Mouse (Mus musculus) lung, embryonic 14.5 days (tissue): ENCODE data around the gene Emp2. TPM values are rescaled to one million over a fixed set of nuclear protein-coding genes. Genes with fewer than 3 reads are reported as not detected.
A peak's percentile ranks its signal among the peaks of the same experiment; 100 is the strongest.

ENCODE experiments used
- ATAC-seq: fragments of 200-750 bp; cut with Nextera tagmentation; 2 replicates; pipeline ENCODE4 v1.8.0; 2017; ENCODE audit warnings: mild to moderate bottlenecking, moderate TSS enrichment, moderate library complexity; ENCODE audit not compliant: insufficient read depth
- DNase-seq: peaks from one replicate; pipeline ENCODE4 v3.0.0-alpha.2; 2015
- H3K27ac ChIP-seq: fragments of 300-500 bp; sonication (generic); 2 replicates; pipeline ENCODE4 v1.5.1; 2014; ENCODE audit warnings: low read depth, mild to moderate bottlenecking, moderate library complexity
- H3K27me3 ChIP-seq: fragments of 300-500 bp; sonication (generic); 2 replicates; pipeline ENCODE4 v1.6.1; 2014; ENCODE audit warnings: low read length, control low read depth; ENCODE audit not compliant: insufficient read depth
- H3K36me3 ChIP-seq: fragments of 300-500 bp; sonication (generic); 2 replicates; pipeline ENCODE4 v1.6.1; 2014; ENCODE audit warnings: control low read depth; ENCODE audit not compliant: insufficient read depth
- H3K4me1 ChIP-seq: fragments of 300-500 bp; sonication (generic); 2 replicates; pipeline ENCODE4 v1.6.1; 2014; ENCODE audit warnings: antibody characterized with exemption, control low read depth; ENCODE audit not compliant: insufficient read depth
- H3K4me2 ChIP-seq: fragments of 300-500 bp; sonication (generic); 2 replicates; pipeline ENCODE4 v1.6.1; 2014; ENCODE audit warnings: mild to moderate bottlenecking
- H3K4me3 ChIP-seq: fragments of 300-500 bp; sonication (generic); 2 replicates; pipeline ENCODE4 v1.5.1; 2014; ENCODE audit warnings: low read depth, low read length
- H3K9ac ChIP-seq: fragments of 300-500 bp; sonication (generic); 2 replicates; pipeline ENCODE4 v1.6.1; 2014
- H3K9me3 ChIP-seq: fragments of 300-500 bp; sonication (generic); 2 replicates; pipeline ENCODE4 v1.6.1; 2016; ENCODE audit warnings: low read depth, low read length, control low read depth
- CTCF ChIP-seq: IDR thresholded peaks from 2 replicates; pipeline ENCODE4 v1.5.1; 2016; ENCODE audit warnings: antibody characterized with exemption, low read depth
- WGBS: fragments of 180-500 bp; shearing (Covaris S2); extraction: QIAGEN DNeasy Blood & Tissue Kit; methylation state at CpG from one replicate; pipeline ENCODE4 v1.1.7; 2014; 5-methylcytosine and 5-hydroxymethylcytosine counted together
- polyA plus RNA-seq: library from polyadenylated mRNA; unstranded; fragments of >200 nt; fragmentation: Nextera tagmentation; extraction: Ambion mirVana; gene quantifications from 2 replicates; pipeline ENCODE4 v1.2.1, GENCODE M21; 2014

Emp2 gene
- polyA plus RNA-seq, 1 experiment from 2014 or later = 38.3 TPM

- ATAC-seq (peak; percentile 55), DNase-seq (peak; percentile 67)
- 43% methylated on average over 5 of the region's 5 CpGs for WGBS
- Histone ChIP-seq H3K9me3 (no peaks in the 10 kb centered on the region), H3K9ac (no peak overlapping the region), H3K4me3 (no peak overlapping the region), H3K27me3 (no peaks in the 10 kb centered on the region), H3K4me2 (no peak overlapping the region), H3K36me3 (no peaks in the 10 kb centered on the region), H3K4me1 (peaks cover 6% of the 10 kb centered on the region; the same call in 1 of the 2 replicates), H3K27ac (peak overlapping the region; percentile 88)
- no peak for TF ChIP-seq CTCF
Measured at GRCm38 (mm10) chr16:10349436-10349835, 35.7 kb upstream of the Emp2 start.

DNA sequence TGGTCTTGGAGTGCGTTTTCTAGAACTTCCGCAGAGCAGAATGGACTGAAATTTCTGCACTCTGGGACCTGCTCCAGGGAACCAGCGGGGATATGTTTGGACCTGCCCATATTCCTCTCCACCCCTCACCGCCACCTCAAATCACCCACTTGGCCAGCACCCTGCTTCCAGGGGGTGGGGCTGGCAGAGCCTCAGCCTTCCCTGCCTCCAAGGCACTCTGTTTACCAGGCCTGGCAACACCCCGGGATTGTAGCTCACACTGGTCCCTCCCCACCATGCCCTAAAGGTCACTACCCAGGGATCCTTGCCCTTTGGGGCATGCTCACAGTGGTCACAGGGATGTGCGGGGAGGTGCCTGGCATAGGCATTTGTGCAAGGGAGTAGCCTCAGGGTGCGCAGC, 33.8 kb upstream of the Emp2 start:
- no peak; the same call in 1 of the 2 replicates for ATAC-seq
- 73% methylated on average over 7 of the region's 7 CpGs for WGBS

DNA sequence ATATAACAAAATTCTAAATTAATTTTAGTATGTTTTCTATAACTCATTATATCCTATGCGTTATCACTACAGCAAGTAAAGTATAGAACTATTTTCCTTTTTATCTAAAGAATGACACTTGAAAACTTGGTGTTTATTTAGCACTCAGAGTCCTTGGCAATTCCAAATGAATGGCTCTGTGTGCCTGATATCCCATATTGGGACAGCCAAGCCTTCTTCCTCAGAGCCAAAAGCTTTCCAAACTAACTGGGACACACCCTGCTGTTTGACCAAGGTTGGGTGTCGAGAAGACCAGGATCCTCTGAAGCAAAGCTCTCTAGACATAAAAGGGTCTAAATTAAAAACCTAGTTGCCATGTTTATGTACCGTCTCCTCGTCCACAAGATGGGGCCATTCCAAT, 27.3 kb upstream of the Emp2 start:
- DNase-seq = no peak
- ATAC-seq = no peak
- no peak overlapping the region for H3K4me3 ChIP-seq
- TF ChIP-seq CTCF = no peak
- WGBS = 49% methylated on average over 4 of the region's 4 CpGs
- H3K4me1 ChIP-seq = no peaks in the 10 kb centered on the region
- H3K9me3 ChIP-seq = no peaks in the 10 kb centered on the region
- H3K27ac ChIP-seq = no peak overlapping the region
- no peaks in the 10 kb centered on the region for H3K36me3 ChIP-seq
- no peak overlapping the region for H3K4me2 ChIP-seq
- H3K27me3 ChIP-seq = no peaks in the 10 kb centered on the region
- no peak overlapping the region for H3K9ac ChIP-seq

More for the DNA sequence above, 33.8 kb upstream of the Emp2 start:
- TF ChIP-seq CTCF = no peak
- no peak overlapping the region for H3K4me2 ChIP-seq
- H3K27ac ChIP-seq = no peak overlapping the region
- H3K4me1 ChIP-seq = peaks cover 6% of the 10 kb centered on the region; the same call in 1 of the 2 replicates
- H3K9me3 ChIP-seq = no peaks in the 10 kb centered on the region
- no peaks in the 10 kb centered on the region for H3K36me3 ChIP-seq
- no peak overlapping the region for H3K4me3 ChIP-seq
- H3K9ac ChIP-seq = no peak overlapping the region
- no peak for DNase-seq
- no peaks in the 10 kb centered on the region for H3K27me3 ChIP-seq

DNA sequence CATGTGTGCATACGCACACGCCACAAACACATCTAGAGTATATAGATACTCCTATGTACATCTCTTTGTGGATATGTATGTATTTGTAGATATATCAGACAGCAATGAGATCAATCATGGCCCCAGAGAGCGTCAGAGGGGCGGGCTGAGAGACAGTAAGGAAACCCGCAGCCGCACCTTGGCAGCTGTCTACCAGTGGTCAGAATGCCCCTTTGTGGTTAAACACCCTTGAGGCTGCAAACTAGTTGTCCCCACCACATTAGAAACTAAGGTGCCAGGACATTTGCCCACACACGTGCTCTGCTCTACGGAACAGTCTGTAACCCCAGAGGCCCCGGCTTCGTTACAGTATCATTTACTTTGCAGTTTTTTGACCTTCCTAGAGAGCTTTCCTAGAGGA, 26.2 kb upstream of the Emp2 start:
- H3K9ac ChIP-seq = no peak overlapping the region
- DNase-seq (no peak), ATAC-seq (no peak)
- no peak overlapping the region for H3K4me3 ChIP-seq
- no peak overlapping the region for H3K4me2 ChIP-seq
- H3K27ac ChIP-seq = no peak overlapping the region
- no peaks in the 10 kb centered on the region for H3K4me1 ChIP-seq
- WGBS = 89% methylated on average over 10 of the region's 10 CpGs
- no peaks in the 10 kb centered on the region for H3K27me3 ChIP-seq
- H3K9me3 ChIP-seq = no peaks in the 10 kb centered on the region
- H3K36me3 ChIP-seq = no peaks in the 10 kb centered on the region
- TF ChIP-seq CTCF = no peak

- whole genome bisulfite sequencing = 85% methylated on average over 5 of the region's 5 CpGs
Measured at GRCm38 (mm10) chr16:10338601-10339000, 24.8 kb upstream of the Emp2 start.

DNA sequence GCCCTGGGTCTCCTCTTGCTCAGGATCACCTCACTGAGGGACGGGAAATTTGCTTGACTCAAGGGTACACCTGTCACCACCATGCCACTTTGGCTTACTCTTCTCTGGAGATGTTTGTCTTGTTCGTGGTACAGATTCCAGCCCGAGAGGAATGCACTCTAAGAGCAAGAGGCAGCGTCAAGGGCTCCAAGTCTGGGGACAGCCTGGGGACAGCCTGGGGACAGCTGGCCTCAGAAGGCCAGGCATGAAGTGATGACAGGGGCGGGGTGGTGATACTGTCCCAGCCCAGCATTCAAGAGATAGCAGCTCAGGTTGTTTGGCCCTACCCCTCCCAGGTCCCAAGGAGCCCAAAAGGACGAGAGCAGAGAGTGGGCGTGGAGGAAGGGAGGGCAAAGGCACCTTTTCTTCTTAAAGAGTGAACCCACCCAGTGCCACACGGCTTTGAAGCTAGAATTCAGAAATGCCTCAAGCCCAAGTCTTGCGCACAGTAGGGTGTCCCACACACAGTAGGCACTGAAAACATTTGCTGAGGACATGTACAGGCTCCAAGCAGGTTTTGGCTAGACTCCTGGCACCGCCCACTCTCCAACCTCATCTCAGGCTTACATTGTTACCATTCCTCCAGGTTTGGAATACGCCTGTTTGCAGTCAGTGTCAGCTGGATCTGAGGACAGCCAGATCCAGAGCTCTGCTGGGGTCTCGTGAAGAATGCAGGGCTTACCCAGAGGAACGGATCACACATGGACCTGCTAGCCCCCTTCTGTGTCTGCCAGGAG, 23.8 kb upstream of the Emp2 start:
- Histone ChIP-seq H3K36me3 (no peaks in the 10 kb centered on the region), H3K27me3 (no peaks in the 10 kb centered on the region), H3K9ac (no peak overlapping the region), H3K9me3 (no peaks in the 10 kb centered on the region), H3K4me3 (no peak overlapping the region), H3K27ac (peak overlapping the region; percentile 69; the same call in 1 of the 2 replicates), H3K4me2 (no peak overlapping the region), H3K4me1 (no peaks in the 10 kb centered on the region)
- WGBS = 60% methylated on average over 13 of the region's 13 CpGs
- no peak for TF ChIP-seq CTCF
- peak; percentile 39 for DNase-seq
- ATAC-seq = peak; percentile 67; the same call in 1 of the 2 replicates

More at GRCm38 (mm10) chr16:10338601-10339000, 24.8 kb upstream of the Emp2 start:
- Histone ChIP-seq H3K9ac (no peak overlapping the region), H3K27ac (no peak overlapping the region; the same call in 1 of the 2 replicates), H3K4me2 (no peak overlapping the region), H3K4me1 (no peaks in the 10 kb centered on the region), H3K4me3 (no peak overlapping the region), H3K27me3 (no peaks in the 10 kb centered on the region), H3K36me3 (no peaks in the 10 kb centered on the region), H3K9me3 (no peaks in the 10 kb centered on the region)
- ATAC-seq = no peak
- no peak for DNase-seq
- TF ChIP-seq CTCF = no peak

- 86% methylated on average over 19 of the region's 19 CpGs for WGBS
Measured at GRCm38 (mm10) chr16:10336454-10337421, 23.0 kb upstream of the Emp2 start.

More at GRCm38 (mm10) chr16:10336454-10337421, 23.0 kb upstream of the Emp2 start:
- no peak overlapping the region for H3K9ac ChIP-seq
- H3K4me1 ChIP-seq = no peaks in the 10 kb centered on the region
- H3K9me3 ChIP-seq = no peaks in the 10 kb centered on the region
- peak; percentile 14; the same call in 1 of the 2 replicates for ATAC-seq
- H3K36me3 ChIP-seq = no peaks in the 10 kb centered on the region
- no peak overlapping the region for H3K4me3 ChIP-seq
- DNase-seq = no peak
- no peaks in the 10 kb centered on the region for H3K27me3 ChIP-seq
- no peak overlapping the region for H3K4me2 ChIP-seq
- TF ChIP-seq CTCF = no peak
- peak overlapping the region; percentile 42; the same call in 1 of the 2 replicates for H3K27ac ChIP-seq
